Mouse (Mus musculus) midbrain, embryonic 14.5 days (tissue): ENCODE data around the gene Lpar1. TPM values are rescaled to one million over a fixed set of nuclear protein-coding genes. Genes with fewer than 3 reads are reported as not detected.

Experiments
- ATAC-seq: fragments of 200-750 bp; cut with Nextera tagmentation; 2 replicates; pipeline ENCODE4 v1.8.0; 2017; ENCODE audit warnings: moderate number of reproducible peaks, moderate library complexity; ENCODE audit not compliant: low FRiP score, low TSS enrichment
- DNase-seq: peaks from one replicate; pipeline ENCODE4 v3.0.0-alpha.2; 2015
- H3K27ac ChIP-seq: fragments of 300-500 bp; sonication (generic); replicated peaks from 2 replicates; pipeline ENCODE4 v1.5.1; 2014; ENCODE audit warnings: mild to moderate bottlenecking, low read depth, low read length, moderate library complexity
- H3K27me3 ChIP-seq: fragments of 300-500 bp; sonication (generic); 2 replicates; pipeline ENCODE4 v1.6.1; 2014; ENCODE audit warnings: low read length, control low read depth, mixed read lengths; ENCODE audit not compliant: control insufficient read depth, insufficient read depth
- H3K36me3 ChIP-seq: fragments of 300-500 bp; sonication (generic); 2 replicates; pipeline ENCODE4 v1.6.1; 2014; ENCODE audit warnings: low read length, control low read depth; ENCODE audit not compliant: control insufficient read depth, insufficient read depth
- H3K4me1 ChIP-seq: fragments of 300-500 bp; sonication (generic); 2 replicates; pipeline ENCODE4 v1.6.1; 2014; ENCODE audit warnings: mild to moderate bottlenecking, antibody characterized with exemption, low read length, control low read depth; ENCODE audit not compliant: control insufficient read depth, insufficient read depth
- H3K4me2 ChIP-seq: fragments of 300-500 bp; sonication (generic); 2 replicates; pipeline ENCODE4 v1.6.1; 2014; ENCODE audit warnings: mild to moderate bottlenecking, low read length, moderate library complexity
- H3K4me3 ChIP-seq: fragments of 300-500 bp; sonication (generic); replicated peaks from 2 replicates; pipeline ENCODE4 v1.5.1; 2014; ENCODE audit warnings: low read depth, low read length
- H3K9ac ChIP-seq: fragments of 300-500 bp; sonication (generic); replicated peaks from 2 replicates; pipeline ENCODE4 v1.6.1; 2014; ENCODE audit warnings: mild to moderate bottlenecking, low read length, moderate library complexity
- H3K9me3 ChIP-seq: fragments of 300-500 bp; sonication (generic); 2 replicates; pipeline ENCODE4 v1.6.1; 2016; ENCODE audit warnings: low read length, control low read depth, mixed read lengths; ENCODE audit not compliant: control insufficient read depth
- WGBS: fragments of 180-500 bp; shearing (Covaris S2); extraction: QIAGEN DNeasy Blood & Tissue Kit; methylation state at CpG from one replicate; pipeline ENCODE4 v1.1.7; 2014; 5-methylcytosine and 5-hydroxymethylcytosine counted together
- polyA plus RNA-seq: library from polyadenylated mRNA; unstranded; fragments of >200 nt; fragmentation: Nextera tagmentation; extraction: Ambion mirVana; gene quantifications from 2 replicates; pipeline ENCODE4 v1.2.1, GENCODE M21; 2014

Gene Lpar1
- polyA plus RNA-seq, result 9.8 and 20.6 TPM in 2 replicates

DNA sequence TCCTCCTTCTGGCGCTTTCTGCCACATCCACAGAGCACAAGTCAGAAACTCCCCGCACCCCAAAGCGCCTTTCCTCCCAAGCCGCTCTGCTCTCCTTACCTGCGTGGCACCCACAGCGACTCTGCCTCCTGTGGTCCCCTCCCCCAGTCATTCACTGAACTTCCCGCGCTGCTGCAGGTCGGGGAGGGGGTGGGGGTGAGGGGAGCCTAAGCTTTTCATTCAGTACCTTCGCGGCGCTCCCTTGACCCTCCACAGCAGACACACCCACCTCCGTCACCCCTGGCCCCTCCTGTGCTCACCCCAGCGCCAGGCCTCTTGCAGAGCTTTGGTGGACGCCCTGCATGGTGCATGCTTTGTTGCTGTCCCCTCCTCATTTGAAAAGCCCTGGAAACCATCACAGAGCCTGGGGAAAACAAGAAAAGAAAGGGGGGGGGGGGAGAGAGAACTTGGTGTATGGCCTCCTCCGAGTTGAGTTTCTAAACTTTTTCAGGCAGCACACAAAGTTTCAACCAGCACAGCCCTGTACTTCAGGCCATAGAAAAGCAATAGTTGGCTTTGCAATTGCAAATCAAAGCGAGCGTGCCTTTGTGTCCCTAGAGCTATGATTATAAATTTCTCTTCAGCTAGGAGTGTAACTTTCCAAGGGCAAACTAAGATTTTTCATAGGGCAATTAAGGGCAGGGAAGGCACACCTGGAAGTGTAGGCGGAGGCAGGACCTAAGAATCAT, at the start of gene Lpar1:
Lpar1 (minus strand) TSS at position 268 of the 728 bp plus-strand sequence.
- H3K27ac ChIP-seq, result no peak within 1 kb of the TSS
- H3K27me3 ChIP-seq, result peaks cover 6% of the 10 kb centered on the region
- peak; percentile 51 for ATAC-seq
- DNase-seq, result no peak
- 0 out of 2 replicates have a peak, but pooled peaks cover 6% of the 10 kb centered on the region for H3K4me1 ChIP-seq
- H3K36me3 ChIP-seq, result no peaks in the 10 kb centered on the region
- H3K4me3 ChIP-seq, result peak within 1 kb of the TSS; percentile 67
- peak within 1 kb of the TSS; percentile 98 for H3K4me2 ChIP-seq
- H3K9me3 ChIP-seq, result no peaks in the 10 kb centered on the region
- peak within 1 kb of the TSS; percentile 64 for H3K9ac ChIP-seq
- 5% methylated on average over 19 of the region's 19 CpGs for WGBS

DNA sequence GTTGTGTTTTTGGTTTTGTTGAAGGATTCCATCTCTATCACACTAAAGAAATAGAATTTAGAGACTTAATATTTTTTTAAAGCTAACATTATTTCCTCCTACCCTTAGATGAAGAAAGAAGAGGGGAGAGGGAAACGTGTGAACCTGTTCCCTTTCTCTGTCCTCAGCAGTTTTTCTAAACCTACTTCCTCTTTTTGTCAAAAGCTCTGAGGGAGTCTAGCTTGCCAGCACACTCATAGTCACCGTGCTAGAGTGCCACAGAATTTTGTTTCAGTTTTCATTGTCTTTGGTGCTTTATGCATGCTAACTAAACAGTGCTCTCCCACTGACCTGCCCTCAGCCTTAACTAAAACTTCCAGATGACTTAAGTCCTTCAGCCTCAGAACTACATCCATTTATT, 32.2 kb upstream of the Lpar1 start:
- ATAC-seq (no peak), DNase-seq (no peak)
- H3K4me1 ChIP-seq, result no peaks in the 10 kb centered on the region
- no peaks in the 10 kb centered on the region for H3K36me3 ChIP-seq
- H3K9ac ChIP-seq, result no peak overlapping the region
- H3K27me3 ChIP-seq, result no peaks in the 10 kb centered on the region
- H3K4me3 ChIP-seq, result no peak overlapping the region
- H3K4me2 ChIP-seq, result no peak overlapping the region
- H3K9me3 ChIP-seq, result no peaks in the 10 kb centered on the region
- no peak overlapping the region for H3K27ac ChIP-seq
- WGBS, result 40% methylated on average over 2 of the region's 2 CpGs

DNA sequence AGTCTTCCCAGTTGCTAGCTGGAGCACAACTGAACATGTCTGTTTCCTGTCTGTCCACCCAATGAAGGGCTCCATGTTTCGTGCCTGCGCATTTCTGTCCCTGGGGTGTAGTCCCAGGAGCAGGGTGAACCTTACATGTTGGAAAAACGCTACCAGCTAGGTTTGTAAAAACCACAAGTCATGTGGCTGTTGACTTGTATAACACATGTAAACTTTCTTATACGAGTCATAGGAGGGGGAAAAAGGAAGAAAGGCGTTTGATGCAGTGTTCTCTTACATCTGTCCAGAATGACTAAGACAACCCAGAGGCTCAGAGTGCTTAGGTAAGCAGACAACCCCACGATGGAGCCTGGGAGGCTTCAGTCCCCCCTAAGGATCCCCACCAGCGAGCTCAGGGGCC, 27.5 kb upstream of the Lpar1 start:
- Histone ChIP-seq H3K4me1 (no peaks in the 10 kb centered on the region), H3K4me3 (no peak overlapping the region), H3K27me3 (no peaks in the 10 kb centered on the region), H3K9me3 (no peaks in the 10 kb centered on the region), H3K4me2 (no peak overlapping the region), H3K9ac (no peak overlapping the region), H3K27ac (no peak overlapping the region), H3K36me3 (no peaks in the 10 kb centered on the region)
- DNase-seq (no peak), ATAC-seq (no peak)
- 85% methylated on average over 7 of the region's 7 CpGs for WGBS

DNA sequence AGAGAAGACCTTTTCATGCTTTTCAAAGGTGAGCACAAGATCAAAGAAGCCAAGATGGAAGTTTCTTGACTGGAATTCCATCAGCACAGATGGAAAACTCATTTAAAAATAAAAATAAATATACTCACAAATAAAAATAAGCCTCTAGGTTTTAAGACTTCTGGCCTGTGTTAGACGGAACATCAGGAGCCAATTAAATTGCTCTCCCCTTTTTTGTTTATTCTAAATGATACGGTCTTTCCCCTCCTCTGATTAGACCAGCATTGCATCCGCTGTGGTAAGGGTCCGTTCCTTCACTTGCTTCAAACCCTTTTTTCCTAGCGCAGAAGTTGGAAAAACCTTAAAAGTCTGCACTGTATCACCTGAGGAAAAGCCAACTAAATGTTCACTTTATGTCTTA, 26.8 kb upstream of the Lpar1 start:
- H3K4me3 ChIP-seq, result no peak overlapping the region
- no peak overlapping the region for H3K9ac ChIP-seq
- no peak overlapping the region for H3K27ac ChIP-seq
- no peaks in the 10 kb centered on the region for H3K9me3 ChIP-seq
- no peaks in the 10 kb centered on the region for H3K36me3 ChIP-seq
- H3K4me1 ChIP-seq, result no peaks in the 10 kb centered on the region
- no peak overlapping the region for H3K4me2 ChIP-seq
- no peaks in the 10 kb centered on the region for H3K27me3 ChIP-seq
- 95% methylated on average over 5 of the region's 5 CpGs for WGBS
- DNase-seq, result no peak
- no peak for ATAC-seq

- no peak overlapping the region for H3K4me2 ChIP-seq
- H3K4me3 ChIP-seq, result no peak overlapping the region
- ATAC-seq (no peak), DNase-seq (no peak)
- no peak overlapping the region for H3K27ac ChIP-seq
- WGBS, result 87% methylated on average over 10 of the region's 10 CpGs
- H3K36me3 ChIP-seq, result no peaks in the 10 kb centered on the region
- H3K27me3 ChIP-seq, result no peaks in the 10 kb centered on the region
- no peak overlapping the region for H3K9ac ChIP-seq
- no peaks in the 10 kb centered on the region for H3K4me1 ChIP-seq
- no peaks in the 10 kb centered on the region for H3K9me3 ChIP-seq
Observed at GRCm38 (mm10) chr4:58580098-58580497, 26.4 kb upstream of the Lpar1 start.

- no peak overlapping the region for H3K27ac ChIP-seq
- no peaks in the 10 kb centered on the region for H3K27me3 ChIP-seq
- H3K4me1 ChIP-seq, result no peaks in the 10 kb centered on the region
- DNase-seq (no peak), ATAC-seq (no peak)
- 46% methylated on average over 2 of the region's 2 CpGs for WGBS
- no peak overlapping the region for H3K4me3 ChIP-seq
- H3K4me2 ChIP-seq, result no peak overlapping the region
- H3K9me3 ChIP-seq, result no peaks in the 10 kb centered on the region
- no peaks in the 10 kb centered on the region for H3K36me3 ChIP-seq
- no peak overlapping the region for H3K9ac ChIP-seq
Observed at GRCm38 (mm10) chr4:58578488-58578887, 24.8 kb upstream of the Lpar1 start.

GRCm38 (mm10) chr4:58577382-58578048, 23.8 kb upstream of the Lpar1 start:
- no peaks in the 10 kb centered on the region for H3K9me3 ChIP-seq
- no peak for DNase-seq
- WGBS, result 59% methylated on average over 5 of the region's 5 CpGs
- no peak overlapping the region for H3K4me2 ChIP-seq
- no peak overlapping the region for H3K4me3 ChIP-seq
- H3K9ac ChIP-seq, result no peak overlapping the region
- no peaks in the 10 kb centered on the region for H3K27me3 ChIP-seq
- no peaks in the 10 kb centered on the region for H3K4me1 ChIP-seq
- H3K27ac ChIP-seq, result no peak overlapping the region
- ATAC-seq, result no peak
- no peaks in the 10 kb centered on the region for H3K36me3 ChIP-seq

DNA sequence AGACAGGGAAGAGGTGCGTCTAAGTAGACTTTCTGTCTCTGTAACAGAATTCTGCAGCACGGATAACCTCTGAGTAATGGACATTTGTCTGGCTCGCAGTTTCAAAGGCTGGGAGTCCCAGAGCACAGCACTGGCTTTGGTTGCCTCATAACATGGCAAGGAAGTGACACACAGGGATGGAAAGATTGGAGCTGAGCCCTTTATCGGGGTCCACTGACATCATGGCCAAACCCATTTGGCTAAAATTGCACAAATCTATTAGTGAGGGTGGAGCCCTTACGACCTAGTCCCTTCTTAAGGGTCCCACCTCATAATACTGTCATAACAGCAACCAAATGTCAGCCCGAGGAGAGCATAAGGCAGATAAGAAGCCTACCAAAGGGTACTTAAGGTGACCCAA, 22.1 kb upstream of the Lpar1 start:
- ATAC-seq (no peak), DNase-seq (no peak)
- Histone ChIP-seq H3K27me3 (no peaks in the 10 kb centered on the region), H3K9me3 (no peaks in the 10 kb centered on the region), H3K27ac (no peak overlapping the region), H3K4me2 (no peak overlapping the region), H3K9ac (no peak overlapping the region), H3K4me3 (no peak overlapping the region), H3K4me1 (no peaks in the 10 kb centered on the region), H3K36me3 (no peaks in the 10 kb centered on the region)
- 93% methylated on average over 6 of the region's 6 CpGs for WGBS

GRCm38 (mm10) chr4:58574024-58574423, 20.3 kb upstream of the Lpar1 start:
- Histone ChIP-seq H3K4me2 (no peak overlapping the region), H3K27ac (no peak overlapping the region), H3K4me3 (no peak overlapping the region), H3K36me3 (no peaks in the 10 kb centered on the region), H3K27me3 (no peaks in the 10 kb centered on the region), H3K4me1 (no peaks in the 10 kb centered on the region), H3K9me3 (no peaks in the 10 kb centered on the region), H3K9ac (no peak overlapping the region)
- DNase-seq (no peak), ATAC-seq (no peak)
- 66% methylated on average over 6 of the region's 6 CpGs for WGBS
